Mouse (Mus musculus): ENCODE data around the gene Gm16503.
"Not testable (repeated sequence)": the region's sequence is repeated elsewhere in the genome, so short reads cannot be mapped to it uniquely, and the experiment has no call there.

Gm16503 gene

DNA sequence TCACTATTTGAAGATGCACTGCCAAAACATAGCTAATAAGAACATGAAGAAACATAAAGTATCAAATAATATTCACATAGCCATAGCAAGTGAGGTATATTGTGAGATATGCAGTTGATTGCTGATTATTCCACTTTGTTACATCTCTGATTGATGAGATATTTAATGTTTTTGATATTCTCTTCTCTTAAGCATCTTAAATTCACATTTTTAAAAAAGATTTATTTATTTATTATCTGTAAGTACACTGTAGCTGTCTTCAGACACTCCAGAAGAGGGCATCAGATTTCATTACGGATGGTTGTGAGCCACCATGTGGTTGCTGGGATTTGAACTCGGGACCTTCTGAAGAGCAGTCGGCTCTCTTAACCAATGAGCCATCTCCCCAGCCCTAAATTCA lies at the start of gene Gm16503:
Gm16503 (plus strand) TSS at position 301 of the 400 bp plus-strand sequence.
- DNase-seq (ENCODE audit: low spot score in 2 of 2), result not testable (repeated sequence)

DNA sequence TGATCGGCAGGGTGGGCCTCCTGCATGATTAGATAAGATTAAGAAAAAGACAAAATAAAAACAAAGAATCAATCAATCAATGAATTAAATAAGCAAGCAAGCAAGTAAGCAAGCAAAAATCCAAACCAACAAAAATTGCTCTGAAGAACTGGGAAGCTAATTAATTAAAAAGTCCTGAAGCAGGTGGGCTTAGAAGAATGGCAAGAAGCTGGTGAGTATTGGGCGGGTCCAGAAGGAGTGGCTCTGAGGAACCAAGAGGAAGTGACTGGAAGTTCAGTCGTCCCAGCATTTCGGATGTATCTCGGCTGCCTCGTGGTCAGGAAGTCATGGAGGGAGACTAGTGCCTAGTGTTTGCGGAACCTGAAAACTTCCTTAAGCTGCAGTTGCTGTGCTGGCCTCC lies 47.9 kb upstream of the Gm16503 start, which contains the start of gene Zfp982:
Zfp982 (plus strand) TSS at position 301 of the 400 bp plus-strand sequence.
- not testable (repeated sequence) for DNase-seq (ENCODE audit: low spot score in 2 of 2)

DNA sequence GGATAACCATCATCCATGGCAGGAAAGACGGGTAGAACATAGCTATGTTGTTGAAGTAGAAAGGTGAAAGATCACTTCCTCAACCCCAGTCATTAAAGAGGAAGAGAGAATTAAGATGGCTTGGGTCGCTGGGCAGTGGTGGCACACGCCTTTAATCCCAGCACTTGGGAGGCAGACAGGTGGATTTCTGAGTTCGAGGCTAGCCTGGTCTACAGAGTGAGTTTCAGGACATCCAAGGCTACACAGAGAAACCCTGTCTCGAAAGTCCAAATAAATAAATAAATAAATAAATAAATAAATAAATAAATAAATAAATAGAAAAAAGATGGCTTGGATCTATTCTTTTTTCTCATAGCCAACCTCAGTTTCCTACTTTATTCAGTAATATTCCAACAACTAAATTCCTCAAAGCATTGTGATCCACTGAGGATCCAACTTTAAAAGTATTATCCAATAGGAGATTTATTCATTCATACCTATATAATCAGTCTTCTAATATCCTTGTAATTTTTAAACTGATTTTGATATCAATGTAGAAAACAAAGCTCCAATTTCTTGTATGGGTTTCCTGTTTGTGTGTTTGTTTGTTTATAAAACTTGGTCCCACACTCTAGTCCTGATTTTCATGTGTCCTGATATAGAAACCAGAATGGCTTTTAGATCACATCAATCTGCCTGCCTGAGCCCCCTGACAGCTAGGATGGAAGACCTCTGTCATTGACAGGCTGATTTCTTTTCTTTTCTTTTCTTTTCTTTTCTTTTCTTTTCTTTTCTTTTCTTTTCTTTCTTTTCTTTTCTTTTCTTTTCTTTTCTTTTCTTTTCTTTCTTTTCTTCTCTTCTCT lies 41.0 kb upstream of the Gm16503 start:
- not testable (repeated sequence) for DNase-seq (ENCODE audit: low spot score in 2 of 2)

DNA sequence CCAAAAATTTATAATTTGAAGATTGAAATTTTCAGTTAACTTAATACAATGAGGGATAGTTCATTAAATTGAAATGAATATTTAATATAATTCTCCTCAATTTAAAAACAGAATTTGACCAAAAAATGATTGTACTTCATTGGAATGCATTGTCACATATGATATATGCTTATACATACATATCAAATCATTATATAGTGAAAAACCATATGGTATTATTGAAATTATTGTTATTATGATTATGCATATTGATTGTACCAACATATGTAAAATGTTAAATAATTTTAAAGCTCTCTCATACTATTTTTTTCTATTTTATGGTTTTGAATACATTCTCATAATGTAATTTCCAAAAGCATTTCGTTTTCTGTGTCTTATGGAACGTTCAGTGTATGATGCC lies 30.8 kb upstream of the Gm16503 start:
- DNase-seq (ENCODE audit: low spot score in 2 of 2), result no peak

DNA sequence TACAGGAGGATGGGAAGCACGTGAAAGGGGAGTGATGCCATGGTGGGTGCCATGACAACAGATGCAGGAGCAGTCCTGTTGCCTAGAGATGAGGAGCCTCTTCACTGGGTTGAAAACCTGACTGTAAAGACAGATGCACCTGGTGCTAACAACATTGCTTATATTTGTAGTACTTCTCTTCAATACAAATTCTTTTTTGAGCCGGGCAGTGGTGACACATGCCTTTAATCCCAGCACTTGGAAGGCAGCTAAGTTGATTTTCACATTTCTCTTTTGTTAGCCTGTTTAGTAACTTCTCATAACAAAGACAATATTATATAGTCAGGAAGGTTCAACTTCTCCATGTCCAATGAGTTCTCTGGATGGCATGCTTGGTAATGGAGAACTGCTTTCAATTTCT lies 21.0 kb upstream of the Gm16503 start:
- no peak for DNase-seq (ENCODE audit: low spot score in 2 of 2)

DNA sequence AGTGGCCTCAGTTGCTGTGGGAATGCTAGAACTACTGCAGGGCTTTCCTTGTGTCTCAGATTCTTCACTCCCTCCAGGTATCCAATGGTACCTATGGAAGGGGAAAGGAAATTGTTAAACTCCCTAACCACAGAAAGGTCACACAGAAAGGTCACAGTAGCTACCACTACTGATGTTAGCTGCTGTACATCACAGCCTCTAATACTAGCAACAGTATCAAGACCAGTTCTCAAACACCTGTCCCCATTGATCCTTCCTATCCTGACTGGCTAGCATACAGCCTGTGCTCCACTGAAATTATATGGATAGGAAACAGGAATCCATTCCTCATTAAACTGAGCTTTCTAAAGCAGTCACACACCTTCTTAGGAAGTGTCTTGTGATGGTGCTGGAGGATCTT lies 19.9 kb upstream of the Gm16503 start:
- no peak for DNase-seq (ENCODE audit: low spot score in 2 of 2)

DNA sequence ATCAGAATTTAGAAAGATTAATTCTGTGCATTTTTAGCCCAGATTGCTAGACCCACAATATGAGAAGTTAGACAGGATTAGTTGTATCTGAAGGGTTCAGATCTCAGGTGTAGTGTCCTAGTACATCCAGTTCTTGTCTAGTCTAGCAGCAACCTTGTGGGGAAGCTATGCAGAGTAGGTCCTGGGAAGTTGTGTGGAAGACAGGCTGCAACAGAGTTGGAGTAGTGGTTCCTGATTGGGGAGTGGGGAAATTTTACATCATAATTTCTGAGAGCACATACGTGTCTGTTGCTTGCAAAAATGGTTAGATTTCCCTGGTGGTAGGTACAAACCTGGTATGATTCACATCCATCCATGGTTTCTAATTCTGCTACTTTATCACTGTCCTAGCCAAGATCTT lies 14.9 kb upstream of the Gm16503 start:
- no peak for DNase-seq (ENCODE audit: low spot score in 2 of 2)

DNA sequence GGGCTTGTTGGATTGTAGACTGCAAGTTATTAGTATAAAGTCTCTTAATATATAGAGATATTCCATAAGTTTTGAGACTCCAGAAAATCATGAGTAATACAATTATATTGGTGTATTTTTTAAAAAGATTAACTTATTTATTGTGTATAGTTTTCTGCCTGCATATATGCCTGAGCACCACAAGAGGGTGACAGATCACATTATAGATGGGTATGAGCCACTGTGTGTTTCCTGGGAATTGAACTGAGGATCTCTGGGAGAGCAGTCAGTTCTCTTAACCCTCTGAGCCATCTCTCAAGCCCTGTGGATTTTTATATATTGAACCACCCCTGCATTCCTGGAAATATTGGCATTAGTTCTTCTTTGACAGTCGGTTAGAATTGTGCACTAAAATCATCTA lies 9.7 kb upstream of the Gm16503 start:
- no peak for DNase-seq (ENCODE audit: low spot score in 2 of 2)

DNA sequence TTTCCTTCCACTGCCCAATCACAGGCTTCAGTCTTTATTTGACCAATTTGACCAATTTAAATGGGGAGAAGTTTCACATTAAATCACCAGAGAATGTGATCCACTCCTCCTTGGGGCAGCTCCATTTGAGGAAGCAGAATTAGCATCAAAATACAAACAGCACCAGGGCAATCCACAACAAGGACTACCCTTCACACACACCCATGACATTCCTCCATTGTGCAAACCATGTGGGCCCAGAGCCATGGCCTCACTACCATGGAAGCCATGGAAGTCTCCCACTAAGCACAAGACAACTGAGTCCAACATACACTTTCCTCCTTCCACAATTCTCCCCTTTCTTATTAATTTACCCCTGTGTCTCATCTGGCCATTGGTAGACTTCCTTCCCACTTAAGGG lies 4.1 kb upstream of the Gm16503 start:
- DNase-seq (ENCODE audit: low spot score in 2 of 2), result not testable (repeated sequence)

DNA sequence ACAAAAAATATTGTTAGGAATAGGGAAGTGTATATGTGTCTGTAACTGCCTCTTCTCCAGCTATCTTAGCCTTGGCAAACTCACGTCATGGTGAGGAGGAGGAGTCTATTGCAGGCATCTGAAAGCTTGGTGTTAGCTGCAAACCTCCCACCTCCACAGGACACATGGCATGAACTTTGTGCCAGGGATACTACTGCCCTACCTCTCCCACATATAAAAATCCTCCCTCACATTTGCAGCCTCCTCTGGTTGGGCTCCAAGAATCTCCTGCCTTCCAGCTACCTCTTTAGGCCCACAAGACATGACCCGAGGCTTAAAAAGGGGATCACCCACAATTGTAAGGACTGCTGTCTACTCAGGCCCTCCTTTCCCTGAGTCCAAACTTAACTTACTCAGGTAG lies 2.3 kb upstream of the Gm16503 start:
- no peak for DNase-seq (ENCODE audit: low spot score in 2 of 2)

DNA sequence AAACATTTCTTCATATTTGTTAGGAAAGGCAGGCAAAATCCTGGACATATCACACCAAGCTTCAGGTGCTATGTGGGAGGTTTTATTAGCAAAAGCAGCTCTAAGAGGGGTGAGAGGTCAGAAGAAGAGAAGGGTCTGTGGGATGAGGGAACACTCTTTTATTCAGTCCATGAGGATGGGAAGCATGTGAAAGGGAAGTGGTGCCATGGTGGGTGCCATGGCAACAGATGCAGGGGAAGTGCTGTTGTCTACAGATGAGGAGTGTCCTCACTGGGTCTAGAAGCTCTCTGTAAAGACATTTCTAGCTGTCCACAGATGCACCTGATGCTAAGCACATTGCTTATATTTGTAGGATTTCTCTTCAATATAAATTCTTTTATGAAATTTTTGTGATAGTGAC lies 1.1 kb downstream of the Gm16503 start:
- DNase-seq (ENCODE audit: low spot score in 2 of 2), result no peak

DNA sequence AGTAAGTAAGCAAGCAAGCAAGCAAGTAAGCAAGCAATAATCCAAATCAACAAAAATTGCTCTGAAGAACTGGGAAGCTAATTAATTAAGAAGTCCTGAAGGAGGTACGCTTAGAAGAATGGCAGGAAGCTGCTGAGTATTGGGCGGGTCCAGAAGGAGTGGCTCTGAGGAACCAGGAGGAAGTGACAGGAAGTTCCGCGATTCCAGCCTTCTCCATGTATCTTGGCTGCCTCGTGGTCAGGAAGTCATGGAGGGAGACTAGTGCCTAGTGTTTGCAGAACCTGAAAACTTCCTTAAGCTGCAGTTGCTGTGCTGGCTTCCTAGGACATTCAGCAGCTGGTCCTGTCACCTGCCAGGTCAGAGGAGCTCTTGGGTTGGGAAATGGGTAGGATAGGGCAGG lies 13.1 kb downstream of the Gm16503 start, which contains the start of gene Zfp985:
Zfp985 (plus strand) TSS at position 207 of the 400 bp plus-strand sequence.
- DNase-seq (ENCODE audit: low spot score in 2 of 2), result not testable (repeated sequence)

DNA sequence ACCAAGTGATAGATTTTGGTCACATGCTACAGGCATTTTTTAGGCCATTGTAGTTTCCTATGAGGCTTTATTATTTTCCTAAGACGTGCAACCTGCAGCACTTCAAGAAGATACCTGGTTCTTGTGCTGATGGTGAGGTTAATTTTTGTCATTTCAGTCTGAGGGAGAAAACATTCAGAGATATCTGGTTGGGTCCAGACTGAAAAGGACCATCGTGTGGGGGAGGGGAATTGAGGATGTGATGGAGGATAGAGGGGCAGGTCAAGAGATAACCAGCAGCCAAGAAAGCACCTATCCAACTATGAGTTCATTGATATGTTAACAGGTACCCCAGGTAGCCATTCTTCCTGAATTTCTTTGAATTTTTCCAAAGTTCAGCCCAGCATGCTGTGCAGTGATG lies 14.3 kb downstream of the Gm16503 start:
- DNase-seq (ENCODE audit: low spot score in 2 of 2), result not testable (repeated sequence)

DNA sequence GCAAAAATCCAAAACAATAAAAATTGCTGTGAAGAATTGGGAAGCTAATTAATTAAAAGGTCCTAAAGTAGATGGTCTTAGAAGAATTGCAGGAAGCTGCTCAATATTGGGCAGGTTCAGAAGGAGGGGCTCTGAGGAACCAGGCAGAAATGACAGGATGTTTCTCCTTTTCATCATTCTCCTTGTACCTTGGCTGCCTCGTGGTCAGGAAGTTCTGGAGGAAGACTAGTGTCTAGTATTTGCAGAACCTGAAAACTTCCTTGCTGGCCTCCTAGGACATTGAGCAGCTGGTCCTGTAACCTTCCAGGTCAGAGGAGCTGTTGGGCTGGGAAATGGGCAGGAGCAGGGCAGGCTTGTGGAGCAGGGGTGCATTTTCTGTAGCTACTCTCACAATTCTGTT lies 16.9 kb downstream of the Gm16503 start:
- DNase-seq (ENCODE audit: low spot score in 2 of 2), result not testable (repeated sequence)

DNA sequence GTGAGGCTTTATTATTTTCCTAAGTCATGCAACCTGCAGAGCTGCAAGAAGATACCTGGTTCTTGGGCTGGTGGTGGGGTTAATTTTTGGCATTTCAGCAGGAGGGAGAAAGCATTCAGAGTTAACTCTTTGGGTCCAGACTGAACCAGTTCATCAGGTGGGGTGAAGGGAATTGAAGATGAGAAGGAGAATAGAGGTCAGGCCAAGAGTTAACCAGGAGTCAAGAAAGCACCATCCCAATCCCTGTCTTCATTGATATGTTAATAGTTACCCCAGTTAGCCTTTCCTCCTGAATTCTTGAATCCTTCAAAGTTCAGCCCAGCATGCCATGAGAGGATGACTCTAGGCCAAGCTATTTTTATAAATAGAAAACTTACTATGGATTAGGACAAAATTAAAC lies 18.0 kb downstream of the Gm16503 start:
- DNase-seq (ENCODE audit: low spot score in 2 of 2), result not testable (repeated sequence)

DNA sequence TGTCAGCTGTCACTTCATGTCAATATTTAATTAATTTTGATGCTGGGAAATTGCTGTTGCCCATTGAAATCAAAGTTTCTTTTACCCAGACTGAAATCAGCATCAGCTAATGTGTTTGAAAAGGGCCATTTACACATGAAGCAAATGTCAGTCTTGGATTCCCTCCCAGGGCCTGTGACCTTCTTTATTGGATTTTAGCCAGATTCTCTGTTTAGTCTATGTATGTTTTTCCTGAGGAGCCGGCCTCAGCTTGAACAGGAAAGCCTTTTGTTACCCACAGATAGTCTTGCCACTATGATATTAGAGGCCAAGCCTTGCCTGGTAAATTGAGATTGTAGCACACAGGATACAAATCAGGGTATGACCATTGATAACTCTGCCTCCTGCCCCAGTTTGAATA lies 19.1 kb downstream of the Gm16503 start:
- not testable (repeated sequence) for DNase-seq (ENCODE audit: low spot score in 2 of 2)

DNA sequence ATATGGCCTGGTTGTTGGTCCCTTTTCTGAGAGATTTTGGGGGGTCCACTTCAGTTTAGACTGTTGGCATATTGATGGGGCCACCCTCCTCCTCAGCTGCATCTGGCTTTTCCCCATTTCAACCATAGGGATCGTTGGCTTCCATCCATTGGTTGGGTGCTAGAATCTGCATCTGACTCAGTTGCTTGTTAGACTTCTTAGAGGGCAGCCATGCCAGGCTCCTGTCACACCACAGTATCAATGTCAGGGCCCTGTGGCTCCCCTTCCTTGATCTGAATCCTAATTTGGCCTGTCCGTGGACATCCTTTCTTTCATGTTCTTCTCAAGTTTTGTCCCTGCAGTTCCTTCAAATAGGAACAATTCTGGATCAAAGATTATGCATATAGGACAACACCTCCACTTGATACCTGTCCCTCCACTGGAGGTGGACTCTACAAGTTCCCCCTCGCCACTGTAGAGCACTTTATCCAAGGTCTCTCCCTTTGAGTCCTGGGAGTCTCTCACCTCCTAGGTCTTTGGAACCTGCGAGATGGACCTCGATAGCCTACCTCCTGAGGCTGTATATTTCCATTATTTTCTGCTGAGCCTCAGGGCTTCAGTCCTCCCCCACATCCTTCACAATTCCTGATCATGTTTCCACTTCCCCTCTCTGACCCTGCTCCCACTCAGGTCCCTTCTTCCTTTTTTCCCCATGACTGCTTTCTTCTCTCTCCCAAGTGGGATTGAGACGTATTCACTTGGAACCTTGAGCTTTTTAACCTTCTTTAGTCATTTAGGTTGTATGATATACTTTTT lies 25.6 kb downstream of the Gm16503 start:
- no peak for DNase-seq (ENCODE audit: low spot score in 2 of 2)

DNA sequence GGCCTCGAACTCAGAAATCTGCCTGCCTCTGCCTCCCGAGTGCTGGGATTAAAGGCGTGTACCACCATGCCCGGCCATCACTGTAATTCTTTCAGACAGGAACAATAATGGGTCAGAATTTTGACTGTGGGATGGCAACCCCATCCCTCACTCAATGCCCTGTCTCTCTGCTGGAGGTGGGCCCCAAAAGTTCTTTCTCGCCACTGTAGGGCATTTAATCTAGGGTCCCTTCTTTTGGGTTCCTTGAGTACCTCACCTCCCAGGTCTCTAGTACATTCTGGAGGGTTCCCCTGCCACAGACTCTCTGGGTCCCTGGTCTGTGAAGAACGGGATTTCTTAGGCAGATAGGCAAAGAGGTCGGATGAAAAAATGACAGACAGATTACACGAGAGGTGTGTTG lies 31.1 kb downstream of the Gm16503 start:
- not testable (repeated sequence) for DNase-seq (ENCODE audit: low spot score in 2 of 2)

DNA sequence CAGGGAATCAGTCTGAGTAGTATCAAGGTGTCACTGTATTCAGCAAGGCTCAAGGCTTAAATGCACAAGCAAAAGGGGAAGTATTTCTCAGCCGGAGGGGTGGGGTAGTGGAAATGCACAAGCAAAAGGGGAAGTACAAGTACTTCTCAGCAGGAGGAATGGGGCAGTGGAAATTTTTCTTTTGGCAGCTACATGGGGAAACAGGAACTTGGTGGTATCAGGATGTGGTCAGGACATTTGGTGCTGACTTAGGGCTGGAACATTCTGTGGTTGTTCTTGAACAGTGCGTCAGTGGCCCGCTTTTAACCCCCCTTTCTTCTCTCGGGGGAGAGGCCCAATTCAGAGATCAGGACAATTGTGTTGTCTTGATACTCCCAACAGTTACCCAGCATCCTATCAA lies 39.4 kb downstream of the Gm16503 start:
- not testable (repeated sequence) for DNase-seq (ENCODE audit: low spot score in 2 of 2)

DNA sequence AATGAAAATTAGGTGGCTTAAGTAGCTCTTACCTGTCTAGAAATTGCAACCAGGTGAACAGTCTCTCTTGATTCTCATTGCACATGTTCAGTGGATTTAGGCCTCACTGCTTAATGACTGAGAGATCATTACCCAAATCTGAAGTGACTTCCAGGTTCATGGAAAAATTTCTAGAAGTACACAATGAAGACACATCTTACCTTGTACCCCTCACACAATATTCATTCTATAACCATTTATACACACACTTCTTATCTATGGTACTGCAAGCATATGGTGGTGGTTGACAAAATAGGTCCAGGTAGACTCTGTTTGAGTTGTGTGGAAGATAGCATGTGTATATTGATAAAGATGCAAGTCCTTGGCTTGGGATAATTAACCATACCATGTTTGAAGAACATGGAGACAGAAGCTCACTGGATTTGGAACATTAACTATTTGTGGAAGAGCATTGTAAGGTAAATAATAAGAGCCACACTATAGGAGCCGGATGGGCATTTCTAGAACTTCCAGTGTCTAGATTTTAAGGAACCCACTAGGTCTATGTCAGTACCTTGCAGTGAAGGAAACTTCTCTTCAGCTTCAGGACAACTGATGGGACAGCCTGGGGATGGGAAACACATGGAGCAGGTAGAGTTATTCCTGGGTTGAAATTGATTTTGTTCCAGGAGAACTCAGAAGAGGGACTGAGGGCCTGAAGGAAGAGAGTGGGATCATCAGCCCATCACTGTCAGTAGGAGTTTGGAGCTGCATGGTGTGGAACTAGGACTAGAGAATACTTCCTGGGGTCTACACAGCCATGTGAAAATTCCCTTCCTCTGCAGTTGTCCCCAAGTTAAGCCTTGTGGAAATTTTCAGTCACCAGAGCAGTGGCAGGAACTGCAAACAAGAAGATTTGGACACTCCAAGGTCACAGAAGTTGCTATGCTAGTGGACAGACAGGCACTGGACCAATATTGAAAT lies 46.8 kb downstream of the Gm16503 start:
- DNase-seq (ENCODE audit: low spot score in 2 of 2), result no peak
